Mouse (Mus musculus) hindbrain, embryonic 11.5 days (tissue): ENCODE measurements at regions not wholly inside any gene's neighbourhood (a gene's known extent, or its start where the extent isn't known, plus 50 kb on each side); places are given as distances from the start of the nearest gene placed in this dataset.
A peak's percentile ranks its signal among the peaks of the same experiment; 100 is the strongest.

Experiments
- ATAC-seq: fragments of 200-750 bp; cut with Nextera tagmentation; 2 replicates; pipeline ENCODE4 v1.8.0; 2017; ENCODE audit warnings: mild to moderate bottlenecking, moderate TSS enrichment, moderate library complexity; ENCODE audit not compliant: low FRiP score
- DNase-seq: peaks from one replicate; pipeline ENCODE4 v3.0.0-alpha.2; 2015; ENCODE audit warnings: low spot score
- H3K27ac ChIP-seq: fragments of 300-500 bp; sonication (generic); 2 replicates; pipeline ENCODE4 v1.5.1; 2014; ENCODE audit warnings: mild to moderate bottlenecking, low read depth, low read length
- H3K27me3 ChIP-seq: fragments of 300-500 bp; sonication (generic); 2 replicates; pipeline ENCODE4 v1.6.1; 2014; ENCODE audit warnings: mild to moderate bottlenecking, low read length, moderate library complexity, mixed read lengths; ENCODE audit not compliant: control insufficient read depth, insufficient read depth
- H3K36me3 ChIP-seq: fragments of 300-500 bp; sonication (generic); 2 replicates; pipeline ENCODE4 v1.6.1; 2014; ENCODE audit warnings: mild to moderate bottlenecking, low read length, moderate library complexity, mixed read lengths; ENCODE audit not compliant: control insufficient read depth, insufficient read depth
- H3K4me1 ChIP-seq: fragments of 300-500 bp; sonication (generic); replicated peaks from 2 replicates; pipeline ENCODE4 v1.6.1; 2014; ENCODE audit warnings: low read length, mixed read lengths; ENCODE audit not compliant: control insufficient read depth, insufficient read depth
- H3K4me2 ChIP-seq: fragments of 300-500 bp; sonication (generic); replicated peaks from 2 replicates; pipeline ENCODE4 v1.6.1; 2014; ENCODE audit warnings: mild to moderate bottlenecking, low read depth, low read length
- H3K4me3 ChIP-seq: fragments of 300-500 bp; sonication (generic); 2 replicates; pipeline ENCODE4 v1.5.1; 2014; ENCODE audit warnings: low read depth, low read length
- H3K9ac ChIP-seq: fragments of 300-500 bp; sonication (generic); 2 replicates; pipeline ENCODE4 v1.6.1; 2014; ENCODE audit warnings: low read depth, low read length
- H3K9me3 ChIP-seq: fragments of 300-500 bp; sonication (generic); 2 replicates; pipeline ENCODE4 v1.6.1; 2016; ENCODE audit warnings: low read length; ENCODE audit not compliant: control insufficient read depth
- WGBS: fragments of 180-500 bp; shearing (Covaris S2); extraction: QIAGEN DNeasy Blood & Tissue Kit; methylation state at CpG from one replicate; pipeline ENCODE4 v1.1.7; 2014; 5-methylcytosine and 5-hydroxymethylcytosine counted together

DNA sequence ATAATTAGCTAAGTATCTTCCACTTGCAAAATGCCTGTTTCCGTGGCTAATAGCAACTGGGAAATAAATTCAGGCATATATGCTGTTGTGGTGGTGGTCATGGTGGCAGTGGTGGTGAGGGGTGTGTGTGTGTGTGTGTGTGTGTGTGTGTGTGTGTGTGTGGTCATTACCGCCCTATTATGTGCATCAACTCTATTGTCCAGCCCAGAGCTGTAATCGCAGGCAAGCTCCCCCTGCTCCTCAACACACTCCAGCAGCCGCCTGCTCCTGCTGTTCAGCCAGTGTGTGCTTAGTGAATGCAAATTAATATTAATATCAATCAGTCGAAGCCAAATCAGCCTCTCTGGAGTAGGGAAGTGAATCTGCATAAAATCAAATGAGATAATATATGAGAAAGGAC, 152.9 kb upstream of the Zic3 start:
- no peak for ATAC-seq
- H3K4me2 ChIP-seq = no peak overlapping the region

DNA sequence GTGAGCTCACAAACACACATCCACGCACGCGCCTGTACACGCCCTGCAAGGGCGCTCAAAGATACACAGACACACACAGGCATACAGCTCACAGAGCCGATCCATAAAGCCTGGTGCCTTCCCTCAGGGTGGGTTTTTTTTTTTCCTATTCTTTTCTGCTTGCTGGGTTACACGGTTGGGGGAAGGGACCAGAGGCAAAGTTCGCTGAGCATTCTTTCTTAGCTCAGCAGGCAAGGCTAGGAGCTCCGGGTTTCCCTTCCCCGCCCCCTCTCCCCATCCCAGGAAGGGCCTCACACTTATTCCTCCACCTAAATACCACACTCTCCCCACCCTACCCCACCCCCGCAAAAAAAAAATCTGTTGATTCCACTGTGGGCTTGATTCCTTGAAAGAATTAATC, 105.8 kb upstream of the Zic3 start:
- Histone ChIP-seq H3K9ac (no peak overlapping the region), H3K27ac (no peak overlapping the region), H3K36me3 (no peaks in the 10 kb centered on the region), H3K9me3 (no peaks in the 10 kb centered on the region), H3K27me3 (peaks cover 12% of the 10 kb centered on the region), H3K4me1 (no peaks in the 10 kb centered on the region), H3K4me3 (no peak overlapping the region), H3K4me2 (no peak overlapping the region)
- ATAC-seq (0 out of 2 replicates have a peak, but pooled peaks have one; percentile 21), DNase-seq (peak; percentile 30)
- WGBS = 25% methylated on average over 10 of the region's 11 CpGs

More for the DNA sequence above, 152.9 kb upstream of the Zic3 start:
- Histone ChIP-seq H3K4me1 (no peaks in the 10 kb centered on the region), H3K27me3 (no peaks in the 10 kb centered on the region), H3K4me3 (no peak overlapping the region), H3K36me3 (no peaks in the 10 kb centered on the region), H3K9me3 (no peaks in the 10 kb centered on the region), H3K9ac (no peak overlapping the region), H3K27ac (no peak overlapping the region)
- peak; percentile 4 for DNase-seq
- 62% methylated on average over 5 of the region's 5 CpGs for WGBS

DNA sequence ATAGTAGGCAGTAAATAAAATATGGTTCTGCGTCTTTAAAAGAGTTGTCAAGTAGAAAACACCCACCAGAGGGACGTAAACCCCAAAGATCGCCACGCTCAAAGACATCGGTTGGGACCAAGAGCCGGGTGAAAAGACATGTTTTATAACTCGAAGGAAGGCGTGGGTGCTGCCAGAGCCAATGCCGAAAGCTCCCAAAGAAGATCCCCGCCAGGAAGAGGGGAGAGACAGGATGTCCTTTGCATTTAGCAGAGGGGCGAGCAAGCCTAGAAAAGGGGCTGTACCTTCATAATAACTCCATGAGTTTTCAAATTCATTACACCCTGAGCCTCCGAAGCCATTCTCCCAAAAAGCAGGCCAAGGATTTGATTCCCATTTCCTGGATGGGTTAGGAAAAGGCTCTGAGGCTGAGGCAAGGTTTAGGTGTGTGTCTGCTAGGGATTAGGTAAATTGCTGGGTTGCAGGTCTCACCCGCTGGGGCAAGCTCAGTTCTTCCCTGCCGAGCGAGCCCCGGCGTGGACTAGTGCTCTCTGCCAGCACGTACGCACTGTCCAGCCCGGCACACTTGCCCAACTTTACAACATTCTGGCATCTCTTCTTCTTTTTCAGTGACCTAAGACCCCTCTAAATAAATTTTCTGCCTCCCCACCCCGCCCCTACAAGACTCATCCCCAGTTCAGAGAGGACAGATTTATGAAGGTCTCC, 104.9 kb upstream of the Zic3 start:
- 15% methylated on average over 21 of the region's 21 CpGs for WGBS
- H3K4me2 ChIP-seq = no peak overlapping the region
- no peak for ATAC-seq

DNA sequence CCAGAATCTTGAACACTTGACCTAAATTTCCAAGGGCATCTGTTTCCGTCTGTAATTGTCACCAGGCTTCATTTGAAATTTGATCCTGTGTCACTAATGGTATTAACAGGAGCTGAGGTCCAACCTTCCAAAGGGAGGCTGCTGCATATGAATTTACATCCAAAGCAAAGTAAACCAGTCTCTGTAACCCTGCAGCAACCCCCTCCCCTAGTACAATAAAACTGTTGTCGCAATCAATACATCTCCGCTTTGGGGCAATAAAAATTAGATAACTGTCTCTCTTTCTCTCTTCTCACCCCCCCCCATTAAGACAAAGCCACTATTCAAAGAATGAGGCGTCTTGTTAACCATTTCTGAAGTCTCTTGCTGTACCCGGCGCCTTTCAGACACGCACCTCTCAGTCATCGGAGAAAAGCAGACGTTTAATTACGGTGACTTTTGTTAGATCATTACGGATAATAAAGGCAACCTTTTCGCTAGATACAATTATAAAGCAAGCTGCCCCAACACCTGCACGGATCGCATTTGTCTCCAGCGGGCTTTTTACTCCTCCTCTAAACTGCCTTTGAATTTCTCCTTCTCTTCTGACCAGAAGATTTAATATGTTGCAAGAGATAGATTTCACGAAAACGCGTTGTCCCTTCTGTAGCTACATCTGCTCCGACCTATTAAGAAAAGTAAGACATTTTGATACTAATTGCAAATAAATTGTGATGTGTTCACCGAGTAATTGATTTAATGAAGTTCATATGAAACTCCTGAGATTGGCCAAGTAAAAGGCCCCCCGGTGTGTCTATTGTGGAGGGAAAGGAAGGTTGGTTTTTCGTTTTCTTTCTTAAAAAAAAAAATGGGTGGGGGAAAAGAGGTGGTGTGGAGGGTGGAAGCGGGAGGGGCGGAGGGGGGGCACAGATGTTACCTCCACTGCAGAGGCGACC, 104.1 kb upstream of the Zic3 start:
- no peak overlapping the region for H3K4me3 ChIP-seq
- ATAC-seq (no peak), DNase-seq (peak; percentile 36)
- no peak overlapping the region for H3K27ac ChIP-seq
- no peaks in the 10 kb centered on the region for H3K36me3 ChIP-seq
- H3K9ac ChIP-seq = no peak overlapping the region
- no peaks in the 10 kb centered on the region for H3K4me1 ChIP-seq
- H3K9me3 ChIP-seq = no peaks in the 10 kb centered on the region
- no peak overlapping the region for H3K4me2 ChIP-seq
- 17% methylated on average over 24 of the region's 25 CpGs for WGBS
- peaks cover 14% of the 10 kb centered on the region for H3K27me3 ChIP-seq

More for the DNA sequence above, 104.9 kb upstream of the Zic3 start:
- no peak overlapping the region for H3K27ac ChIP-seq
- no peaks in the 10 kb centered on the region for H3K9me3 ChIP-seq
- H3K27me3 ChIP-seq = peaks cover 12% of the 10 kb centered on the region
- H3K4me3 ChIP-seq = no peak overlapping the region
- peak; percentile 35 for DNase-seq
- H3K9ac ChIP-seq = no peak overlapping the region
- no peaks in the 10 kb centered on the region for H3K4me1 ChIP-seq
- H3K36me3 ChIP-seq = no peaks in the 10 kb centered on the region

DNA sequence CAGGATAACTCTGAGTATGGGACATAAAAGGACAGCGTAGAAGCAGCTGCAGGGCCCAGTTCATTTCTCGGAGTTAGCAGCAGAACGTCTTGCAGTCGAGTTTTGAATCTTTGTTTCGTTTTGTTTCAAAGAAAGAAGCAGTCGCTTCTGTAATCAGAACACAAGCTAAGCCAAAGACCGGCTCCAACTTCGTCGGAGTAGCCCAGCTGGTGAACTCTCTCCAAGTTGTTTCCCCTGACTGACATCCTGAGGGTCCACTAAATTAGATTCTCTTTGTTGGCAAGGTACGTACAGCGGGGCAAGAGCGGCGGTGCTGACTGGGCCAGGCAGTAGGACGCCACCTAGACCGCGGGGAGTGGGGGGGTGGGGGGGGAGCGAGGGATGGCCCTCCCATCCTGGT, 102.6 kb upstream of the Zic3 start:
- H3K36me3 ChIP-seq = no peaks in the 10 kb centered on the region
- DNase-seq (peak; percentile 34), ATAC-seq (no peak)
- H3K27ac ChIP-seq = peak overlapping the region; percentile 10; the same call in 1 of the 2 replicates
- no peaks in the 10 kb centered on the region for H3K4me1 ChIP-seq
- no peak overlapping the region for H3K9ac ChIP-seq
- no peaks in the 10 kb centered on the region for H3K9me3 ChIP-seq
- no peak overlapping the region for H3K4me3 ChIP-seq
- 17% methylated on average over 16 of the region's 17 CpGs for WGBS
- H3K27me3 ChIP-seq = peaks cover 14% of the 10 kb centered on the region
- H3K4me2 ChIP-seq = peak overlapping the region; percentile 28

DNA sequence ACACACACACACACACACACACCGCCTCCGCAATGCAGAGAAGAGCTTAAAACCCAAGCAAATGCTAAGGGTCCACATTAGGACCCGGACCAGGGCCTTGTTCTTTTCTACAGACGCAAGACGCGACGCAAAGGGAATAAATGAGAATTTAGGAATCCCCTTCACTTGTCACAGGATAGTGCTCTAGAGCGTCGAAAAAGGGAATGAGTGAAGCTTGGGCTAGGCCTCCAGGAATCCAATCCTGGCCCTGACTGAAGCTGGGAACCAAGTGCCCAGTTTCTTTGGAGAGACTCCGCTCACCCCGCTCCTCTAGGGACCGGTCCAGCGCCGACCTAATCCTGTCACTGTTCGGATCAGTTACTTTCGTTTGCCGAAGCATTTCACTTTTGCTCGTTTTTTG, 102.1 kb upstream of the Zic3 start:
- H3K9ac ChIP-seq = no peak overlapping the region
- H3K4me2 ChIP-seq = no peak overlapping the region; the same call in 1 of the 2 replicates
- peak overlapping the region; percentile 19; the same call in 1 of the 2 replicates for H3K27ac ChIP-seq
- no peaks in the 10 kb centered on the region for H3K9me3 ChIP-seq
- DNase-seq (peak; percentile 46), ATAC-seq (no peak)
- no peaks in the 10 kb centered on the region for H3K4me1 ChIP-seq
- no peaks in the 10 kb centered on the region for H3K36me3 ChIP-seq
- no peak overlapping the region for H3K4me3 ChIP-seq
- peaks cover 14% of the 10 kb centered on the region for H3K27me3 ChIP-seq
- 17% methylated on average over 18 of the region's 18 CpGs for WGBS

DNA sequence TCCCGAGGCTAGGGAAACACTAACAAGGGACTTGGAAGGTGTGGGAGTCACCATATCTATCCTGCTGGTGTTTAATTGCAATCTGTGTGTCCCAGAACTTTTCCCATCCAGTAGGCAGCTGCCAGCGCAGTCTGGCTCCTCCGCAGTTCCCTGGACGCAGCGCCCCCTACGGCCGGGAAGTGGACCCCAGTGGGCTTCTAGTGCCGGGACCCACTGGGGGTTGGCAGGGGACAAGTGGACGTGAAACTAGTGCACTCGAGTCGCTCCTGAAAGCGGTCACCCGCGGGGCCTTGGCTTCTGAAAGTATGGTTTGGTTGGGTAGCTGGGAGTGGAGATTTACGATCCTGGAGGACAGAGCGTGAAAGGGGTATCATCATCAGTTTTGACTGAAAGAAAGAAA, 101.2 kb upstream of the Zic3 start:
- peaks cover 14% of the 10 kb centered on the region for H3K27me3 ChIP-seq
- H3K9ac ChIP-seq = no peak overlapping the region
- ATAC-seq = peak; percentile 66
- H3K36me3 ChIP-seq = no peaks in the 10 kb centered on the region
- H3K27ac ChIP-seq = peak overlapping the region; percentile 19; the same call in 1 of the 2 replicates
- peak overlapping the region; percentile 17 for H3K4me2 ChIP-seq
- no peaks in the 10 kb centered on the region for H3K9me3 ChIP-seq
- 15% methylated on average over 16 of the region's 16 CpGs for WGBS
- H3K4me3 ChIP-seq = no peak overlapping the region
- H3K4me1 ChIP-seq = no peaks in the 10 kb centered on the region
- peak; percentile 67 for DNase-seq

DNA sequence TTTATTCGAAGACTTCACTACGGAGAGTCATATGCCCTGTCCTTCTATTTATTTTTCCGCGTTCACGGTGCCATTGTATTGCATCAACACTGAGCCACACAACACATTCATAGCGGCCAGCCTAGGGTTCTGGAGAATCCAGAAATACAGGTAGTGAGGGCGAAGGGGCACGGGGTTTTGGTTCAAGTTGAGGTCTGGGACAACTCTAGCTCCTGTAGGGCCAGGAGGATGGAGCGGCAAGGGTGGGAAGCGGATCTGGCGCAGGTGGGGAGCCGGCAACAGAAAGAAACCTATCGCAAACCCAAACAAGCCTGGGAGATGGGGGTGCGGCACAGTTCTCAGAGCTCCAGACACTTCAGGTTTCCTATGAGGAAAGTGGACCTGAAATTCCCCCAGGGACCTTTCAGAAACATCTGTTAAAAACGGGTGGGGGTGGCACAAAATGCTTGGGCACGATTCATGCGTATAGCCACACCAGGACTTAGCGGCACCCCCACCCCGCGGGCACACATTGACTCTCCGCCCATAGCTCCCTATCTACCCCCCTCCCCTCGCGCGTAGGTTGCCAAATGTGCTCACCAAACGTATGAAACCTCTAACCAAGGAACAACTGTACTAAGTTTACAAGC, 100.6 kb upstream of the Zic3 start:
- peak; percentile 20 for ATAC-seq
- Histone ChIP-seq H3K9me3 (no peaks in the 10 kb centered on the region), H3K4me3 (peak overlapping the region; percentile 10; the same call in 1 of the 2 replicates), H3K4me2 (peak overlapping the region; percentile 23), H3K36me3 (no peaks in the 10 kb centered on the region), H3K27ac (no peak overlapping the region), H3K4me1 (no peaks in the 10 kb centered on the region), H3K9ac (no peak overlapping the region), H3K27me3 (peaks cover 12% of the 10 kb centered on the region)
- 14% methylated on average over 25 of the region's 25 CpGs for WGBS
- DNase-seq = peak; percentile 18
